Mouse (Mus musculus) lung, postnatal 0 days (tissue): Measurements from ENCODE around the gene Stx1b. TPM values are rescaled to one million over a fixed set of nuclear protein-coding genes. Genes with fewer than 3 reads are reported as not detected.

ENCODE experiments used
- ATAC-seq: fragments of 200-750 bp; cut with Nextera tagmentation; 2 replicates; pipeline ENCODE4 v1.8.0; 2017; ENCODE audit warnings: moderate library complexity
- DNase-seq: peaks from one replicate; pipeline ENCODE4 v3.0.0-alpha.2; 2016; ENCODE audit warnings: low spot score
- H3K27ac ChIP-seq: fragments of 300-500 bp; sonication (generic); 2 replicates; pipeline ENCODE4 v1.5.1; 2014; ENCODE audit warnings: antibody characterized with exemption, mild to moderate bottlenecking, low read length, mixed read lengths
- H3K27me3 ChIP-seq: fragments of 300-500 bp; sonication (generic); replicated peaks from 2 replicates; pipeline ENCODE4 v1.6.1; 2014; ENCODE audit warnings: low read length, mixed read lengths; ENCODE audit not compliant: insufficient read depth
- H3K36me3 ChIP-seq: fragments of 300-500 bp; sonication (generic); 2 replicates; pipeline ENCODE4 v1.6.1; 2014; ENCODE audit warnings: low read length, mixed read lengths; ENCODE audit not compliant: insufficient read depth
- H3K4me1 ChIP-seq: fragments of 300-500 bp; sonication (generic); 2 replicates; pipeline ENCODE4 v1.6.1; 2014; ENCODE audit warnings: antibody characterized with exemption, low read depth, low read length, mixed read lengths; ENCODE audit not compliant: insufficient read depth
- H3K4me2 ChIP-seq: fragments of 300-500 bp; sonication (generic); replicated peaks from 2 replicates; pipeline ENCODE4 v1.6.1; 2014; ENCODE audit warnings: low read depth, mild to moderate bottlenecking, low read length, moderate library complexity, mixed read lengths
- H3K4me3 ChIP-seq: fragments of 300-500 bp; sonication (generic); 2 replicates; pipeline ENCODE4 v1.5.1; 2014; ENCODE audit warnings: low read depth, low read length
- H3K9ac ChIP-seq: fragments of 300-500 bp; sonication (generic); replicated peaks from 2 replicates; pipeline ENCODE4 v1.6.1; 2014; ENCODE audit warnings: low read depth, mild to moderate bottlenecking
- H3K9me3 ChIP-seq: fragments of 300-500 bp; sonication (generic); 2 replicates; pipeline ENCODE4 v1.6.1; 2016; ENCODE audit warnings: low read length, mixed read lengths
- CTCF ChIP-seq: IDR thresholded peaks from 2 replicates; pipeline ENCODE4 v1.5.1; 2016; ENCODE audit warnings: antibody characterized with exemption, mild to moderate bottlenecking
- EP300 ChIP-seq: IDR thresholded peaks from 2 replicates; pipeline ENCODE4 v1.6.1; 2016; ENCODE audit warnings: antibody characterized with exemption, mild to moderate bottlenecking, control low read depth
- WGBS: fragments of 180-500 bp; shearing (Covaris S2); extraction: QIAGEN DNeasy Blood & Tissue Kit; methylation state at CpG from one replicate; pipeline ENCODE4 v1.1.7; 2014; 5-methylcytosine and 5-hydroxymethylcytosine counted together
- polyA plus RNA-seq: library from polyadenylated mRNA; unstranded; fragments of >200 nt; fragmentation: Nextera tagmentation; extraction: Ambion mirVana; gene quantifications from 2 replicates; pipeline ENCODE4 v1.2.1, GENCODE M21; 2015

The Stx1b gene
- polyA plus RNA-seq = 0.74 and 0.94 TPM in 2 replicates

DNA sequence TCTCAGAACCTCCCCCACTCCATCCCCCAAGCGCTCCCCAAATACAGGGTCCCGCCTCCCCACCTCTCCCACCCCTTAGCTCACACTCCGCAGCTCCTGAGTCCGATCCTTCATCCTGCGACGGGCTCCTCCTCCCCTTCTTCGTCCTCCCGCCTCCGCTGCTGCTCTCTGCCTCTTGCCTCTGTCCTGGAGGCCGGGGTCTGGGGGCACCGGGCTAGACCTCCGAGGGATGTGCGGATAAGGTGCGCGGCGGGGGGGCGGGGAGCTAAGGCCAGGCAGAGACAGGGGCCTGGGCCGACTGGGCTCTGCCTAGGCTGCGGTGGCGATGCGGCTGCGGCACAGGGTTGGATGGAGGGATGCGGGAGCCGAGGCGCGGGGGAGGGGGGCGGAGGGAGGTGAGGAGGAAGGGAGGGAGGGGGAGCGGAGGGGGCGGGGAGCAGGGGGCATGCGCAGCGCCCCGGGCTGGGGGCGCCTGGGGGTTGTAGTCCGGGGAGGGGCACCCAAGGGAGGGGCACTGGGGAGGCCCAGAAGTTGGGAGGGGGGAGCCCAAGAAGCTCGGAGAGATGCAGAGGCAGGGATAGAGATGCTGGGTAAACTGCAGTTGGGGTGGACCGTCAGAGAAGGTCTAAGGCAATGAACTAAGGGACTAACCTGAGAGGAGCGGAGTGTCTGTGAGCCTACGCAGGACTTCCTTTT is at the start of gene Stx1b, which contains the start of gene Stx4a:
TSS of gene Stx1b (minus strand) at position 374 of the 696 bp plus-strand sequence.
TSS of gene Stx4a (plus strand) at position 119 of the 696 bp plus-strand sequence.
- H3K27ac ChIP-seq = no peak within 1 kb of the TSS
- TF ChIP-seq CTCF (no peak), EP300 (no peak)
- peak within 1 kb of the TSS; percentile 59 for H3K4me2 ChIP-seq
- H3K9ac ChIP-seq = no peak within 1 kb of the TSS
- peak within 1 kb of the TSS; percentile 27 for H3K4me3 ChIP-seq
- 8% methylated on average over 32 of the region's 38 CpGs for WGBS
- no peaks in the 10 kb centered on the region for H3K27me3 ChIP-seq
- H3K4me1 ChIP-seq = no peaks in the 10 kb centered on the region
- no peaks in the 10 kb centered on the region for H3K9me3 ChIP-seq
- H3K36me3 ChIP-seq = no peaks in the 10 kb centered on the region
- DNase-seq (no peak), ATAC-seq (peak; percentile 38; the same call in 1 of the 2 replicates)

DNA sequence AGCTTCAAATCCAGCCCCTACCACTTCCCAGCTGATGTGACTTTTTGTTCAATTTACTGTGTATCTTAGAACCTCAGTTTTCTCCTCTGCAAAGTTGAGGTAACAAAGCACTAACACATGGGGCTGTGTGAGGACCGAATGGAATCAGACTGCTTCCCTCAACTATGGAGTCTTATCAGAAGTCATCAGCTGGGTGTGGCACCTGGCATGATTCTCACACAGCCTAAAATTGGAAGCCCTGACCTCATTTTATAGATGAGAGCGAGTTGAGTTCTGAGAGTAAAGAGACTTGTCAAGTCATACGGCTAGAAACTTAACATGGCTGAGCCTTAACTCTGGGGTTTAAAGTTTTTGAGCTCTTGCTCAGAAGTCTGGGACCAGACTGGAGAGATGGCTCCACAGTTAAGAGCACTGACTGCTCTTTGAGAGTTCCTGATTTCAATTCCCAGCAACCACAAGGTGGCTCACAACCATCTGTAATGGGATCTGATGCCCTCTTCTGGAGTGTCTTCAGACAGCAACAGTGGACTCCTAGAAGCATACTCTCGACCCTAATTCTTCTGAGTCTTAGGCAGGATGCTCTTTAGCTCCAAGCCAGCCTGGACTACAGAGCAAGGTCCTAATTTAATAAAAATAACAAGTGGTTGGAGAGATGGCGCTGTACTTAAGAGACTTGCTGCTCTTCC is 45.9 kb upstream of the Stx1b start:
- H3K4me1 ChIP-seq = peaks cover 5% of the 10 kb centered on the region; the same call in 1 of the 2 replicates
- H3K9ac ChIP-seq = no peak overlapping the region
- ATAC-seq = no peak
- H3K27ac ChIP-seq = no peak overlapping the region
- TF ChIP-seq CTCF (peak; percentile 50), EP300 (no peak)
- no peak for DNase-seq
- no peak overlapping the region for H3K4me2 ChIP-seq
- 80% methylated on average over 5 of the region's 5 CpGs for WGBS
- no peaks in the 10 kb centered on the region for H3K36me3 ChIP-seq
- no peaks in the 10 kb centered on the region for H3K9me3 ChIP-seq
- H3K27me3 ChIP-seq = no peaks in the 10 kb centered on the region
- H3K4me3 ChIP-seq = no peak overlapping the region

DNA sequence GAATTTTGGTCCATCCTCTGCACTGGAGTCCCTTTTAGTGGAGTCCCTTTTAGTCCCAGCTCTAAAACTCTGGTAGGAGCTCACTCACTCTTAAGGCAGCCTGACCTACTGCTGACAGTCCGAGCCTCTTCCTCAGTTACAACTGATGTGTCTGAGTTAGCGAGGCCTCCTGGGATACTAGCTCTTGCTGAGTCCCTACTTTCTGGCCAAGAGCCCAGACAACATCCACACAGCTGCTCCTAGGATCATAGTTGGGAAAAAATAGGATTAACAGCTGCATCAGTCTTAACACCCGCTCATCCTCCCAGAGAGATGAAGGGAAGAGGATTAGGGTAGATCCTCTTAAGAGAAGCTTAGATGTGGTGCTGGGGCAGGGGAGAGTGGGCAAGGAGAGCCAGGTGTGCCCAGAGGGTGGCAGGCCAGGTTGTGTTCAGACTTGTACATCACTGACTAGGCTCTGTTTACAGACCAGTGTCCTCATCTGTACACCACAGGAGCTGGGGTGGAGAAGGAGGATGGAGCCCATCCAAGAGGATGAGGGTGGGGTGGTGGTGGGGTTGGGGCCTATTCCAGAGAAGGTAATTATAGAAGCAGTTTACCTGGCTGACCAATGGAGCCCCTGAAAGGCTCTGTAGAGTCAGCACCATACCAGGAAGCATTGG is 44.9 kb upstream of the Stx1b start:
- TF ChIP-seq EP300 = no peak
- TF ChIP-seq CTCF = no peak
- Histone ChIP-seq H3K4me3 (no peak overlapping the region), H3K9ac (no peak overlapping the region), H3K36me3 (no peaks in the 10 kb centered on the region), H3K4me1 (no peaks in the 10 kb centered on the region), H3K4me2 (no peak overlapping the region), H3K27ac (no peak overlapping the region), H3K9me3 (no peaks in the 10 kb centered on the region), H3K27me3 (no peaks in the 10 kb centered on the region)
- peak; percentile 46 for DNase-seq
- 66% methylated on average over 3 of the region's 3 CpGs for WGBS
- ATAC-seq = peak; percentile 35; the same call in 1 of the 2 replicates

DNA sequence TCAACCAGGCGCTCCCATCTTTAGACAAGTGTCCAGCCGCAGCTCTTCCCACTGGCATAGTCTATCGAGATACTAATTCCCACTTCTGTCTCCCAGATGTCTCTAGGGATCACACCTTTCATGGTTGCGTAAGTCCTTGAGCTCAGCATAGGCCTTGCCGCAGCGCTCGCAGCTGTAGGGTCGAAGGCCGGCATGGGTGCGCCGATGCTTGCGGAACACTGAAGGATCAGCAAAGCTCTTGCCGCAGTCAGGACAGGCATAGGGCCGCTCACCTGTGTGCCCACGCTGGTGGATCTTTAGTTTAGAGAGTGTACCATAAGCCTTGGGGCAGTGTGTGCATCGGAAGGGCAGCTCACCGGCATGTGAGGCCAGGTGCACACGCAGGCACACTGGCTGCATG is 43.3 kb upstream of the Stx1b start:
- Histone ChIP-seq H3K9me3 (no peaks in the 10 kb centered on the region), H3K9ac (no peak overlapping the region), H3K27me3 (no peaks in the 10 kb centered on the region), H3K4me1 (no peaks in the 10 kb centered on the region), H3K4me3 (no peak overlapping the region), H3K36me3 (no peaks in the 10 kb centered on the region), H3K4me2 (no peak overlapping the region), H3K27ac (no peak overlapping the region)
- DNase-seq (no peak), ATAC-seq (no peak)
- WGBS = 96% methylated on average over 18 of the region's 18 CpGs
- TF ChIP-seq CTCF (no peak), EP300 (no peak)

DNA sequence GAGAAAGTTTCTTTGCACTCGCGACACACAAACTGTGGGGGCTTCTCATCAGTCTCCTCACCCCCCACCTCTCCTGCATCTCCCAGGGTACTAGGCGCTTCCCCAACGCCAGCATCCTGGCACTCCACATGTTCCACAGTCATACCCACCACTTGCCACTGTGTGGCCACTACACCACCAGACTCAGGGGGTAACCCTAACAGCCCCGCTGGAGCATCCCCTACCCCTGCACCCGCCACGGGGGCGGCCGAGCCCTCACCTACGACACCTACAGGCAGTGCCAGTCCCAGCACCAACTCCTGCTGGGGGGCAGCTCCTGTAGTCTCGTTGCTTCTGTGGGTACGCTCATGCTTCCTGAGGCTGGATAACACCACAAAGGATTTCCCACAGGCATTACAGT is 42.1 kb upstream of the Stx1b start:
- Histone ChIP-seq H3K27me3 (no peaks in the 10 kb centered on the region), H3K9ac (no peak overlapping the region), H3K4me1 (no peaks in the 10 kb centered on the region), H3K9me3 (no peaks in the 10 kb centered on the region), H3K27ac (no peak overlapping the region), H3K4me3 (no peak overlapping the region), H3K36me3 (no peaks in the 10 kb centered on the region), H3K4me2 (no peak overlapping the region)
- DNase-seq = no peak
- TF ChIP-seq EP300 (no peak), CTCF (peak; percentile 4; the same call in 1 of the 2 replicates)
- WGBS = 92% methylated on average over 12 of the region's 12 CpGs
- no peak for ATAC-seq

DNA sequence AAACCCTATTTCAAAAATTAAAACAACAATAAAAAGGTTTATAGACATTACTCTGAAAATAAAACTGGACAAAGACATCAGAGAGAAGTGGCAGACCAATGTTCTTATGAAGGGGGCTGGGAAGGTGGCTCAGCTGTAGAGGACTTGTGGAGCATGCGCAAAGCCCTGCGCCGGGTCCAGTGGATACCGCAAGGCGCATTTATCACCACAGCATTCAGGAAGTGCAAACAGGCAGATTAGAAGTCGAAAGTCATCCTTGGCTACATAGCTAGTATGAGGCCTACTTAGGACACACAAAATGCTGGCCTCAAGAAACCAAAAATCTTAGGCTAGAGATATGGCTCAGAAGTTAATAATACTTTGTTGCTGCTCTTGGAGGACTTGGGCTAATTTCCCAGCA is 33.9 kb upstream of the Stx1b start:
- H3K4me2 ChIP-seq = no peak overlapping the region
- ATAC-seq (no peak), DNase-seq (no peak)
- H3K27me3 ChIP-seq = no peaks in the 10 kb centered on the region
- no peak overlapping the region for H3K27ac ChIP-seq
- H3K4me3 ChIP-seq = no peak overlapping the region
- H3K9ac ChIP-seq = no peak overlapping the region
- TF ChIP-seq CTCF = no peak
- no peak for TF ChIP-seq EP300
- H3K36me3 ChIP-seq = no peaks in the 10 kb centered on the region
- no peaks in the 10 kb centered on the region for H3K9me3 ChIP-seq
- no peaks in the 10 kb centered on the region for H3K4me1 ChIP-seq
- WGBS = 84% methylated on average over 6 of the region's 6 CpGs
